Mouse (Mus musculus): ENCODE data around the gene Tlx1.

DNA sequence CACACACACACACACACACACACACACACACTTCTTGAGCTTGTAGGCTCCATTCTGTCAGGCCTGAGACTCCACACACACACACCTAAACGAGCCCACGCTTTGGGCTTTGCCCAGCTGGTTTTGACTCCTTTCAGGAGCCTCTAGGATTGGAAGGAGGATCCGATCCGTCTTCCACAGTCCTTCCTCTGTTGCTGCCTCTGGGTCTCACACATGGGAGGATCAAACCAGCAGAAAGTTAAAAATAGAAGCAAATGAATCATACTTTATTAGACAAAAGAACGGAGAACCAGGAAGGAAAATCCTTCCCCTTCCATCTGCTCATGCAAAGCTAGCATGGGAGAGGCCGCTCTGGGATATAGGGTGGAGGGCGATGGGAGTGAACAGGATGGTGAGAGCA, 11.7 kb downstream of the Tlx1 start:
- TF ChIP-seq EP300 (IDR thresholded peaks at IDR 0.05; ENCODE audit: low read depth), result no peak
- TF ChIP-seq CTCF (IDR thresholded peaks at IDR 0.05; ENCODE audit: low read depth), result no peak
